Mouse (Mus musculus): Measurements from ENCODE around the gene Nhp2. TPM values are rescaled to one million over a fixed set of nuclear protein-coding genes. Genes with fewer than 3 reads are reported as not detected.
"Not testable (repeated sequence)": the region's sequence is repeated elsewhere in the genome, so short reads cannot be mapped to it uniquely, and the experiment has no call there.

Gene Nhp2
- total RNA-seq, 4 experiments from 2014 or later, result 23.0 to 28.1 (median 25.8) TPM

GRCm38 (mm10) chr11:51656798-51657521, 37.4 kb downstream of the Nhp2 start:
- DNase-seq (ENCODE audit: low spot score in 2 of 2), result no peak

- DNase-seq (ENCODE audit: low spot score in 2 of 2), result no peak
Measured at GRCm38 (mm10) chr11:51658291-51658690, 38.8 kb downstream of the Nhp2 start.

GRCm38 (mm10) chr11:51658705-51659104, 39.2 kb downstream of the Nhp2 start:
- no peak for DNase-seq (ENCODE audit: low spot score in 2 of 2)

- DNase-seq (ENCODE audit: low spot score in 2 of 2), result no peak
Measured at GRCm38 (mm10) chr11:51661867-51662365, 42.4 kb downstream of the Nhp2 start.

GRCm38 (mm10) chr11:51662632-51663031, 43.1 kb downstream of the Nhp2 start:
- no peak for DNase-seq (ENCODE audit: low spot score in 2 of 2)

GRCm38 (mm10) chr11:51664747-51665146, 45.2 kb downstream of the Nhp2 start:
- DNase-seq (ENCODE audit: low spot score in 2 of 2), result not testable (repeated sequence)

- DNase-seq (ENCODE audit: low spot score in 2 of 2), result no peak
Measured at GRCm38 (mm10) chr11:51670846-51671245, 51.3 kb downstream of the Nhp2 start.

- no peak for DNase-seq (ENCODE audit: low spot score in 2 of 2)
Measured at GRCm38 (mm10) chr11:51671376-51671775, 51.8 kb downstream of the Nhp2 start.

GRCm38 (mm10) chr11:51673291-51673690, 53.8 kb downstream of the Nhp2 start:
- no peak for DNase-seq (ENCODE audit: low spot score in 2 of 2)

Other genes with a start within 250 kb of the Nhp2 start
- gene Phykpl, start 35.0 kb upstream of the Nhp2 start, total RNA-seq (2022), result 10 to 100 TPM in 3 of 4 experiments, 1 to 10 TPM in 1; 9.4 to 13.5 (median 12.8) TPM
- gene Hnrnpab, start 12.9 kb upstream of the Nhp2 start, total RNA-seq (2022), result 100 to 1,000 TPM in 2 of 4 experiments, 10 to 100 TPM in 2; 91.0 to 116 (median 101) TPM
- 10 to 100 TPM; 10.5 to 13.0 (median 12.3) TPM for gene Rmnd5b, start 16.2 kb downstream of the Nhp2 start, total RNA-seq (2022)
- gene N4bp3, start 31.1 kb downstream of the Nhp2 start, total RNA-seq (2022), result 1 to 10 TPM; 2.0 to 3.1 (median 2.5) TPM
- gene D930048N14Rik, start 31.2 kb downstream of the Nhp2 start, total RNA-seq (2022), result under 1 TPM in 3 of 4 experiments, not detected in 1; 0.15 to 0.19 (median 0.19) TPM
- 10 to 100 TPM; 45.1 to 53.9 (median 49.0) TPM for gene 0610009B22Rik, start 69.1 kb downstream of the Nhp2 start, total RNA-seq (2022)
- 10 to 100 TPM; 34.7 to 51.4 (median 36.2) TPM for gene Sec24a, start 143.9 kb downstream of the Nhp2 start, total RNA-seq (2022)
- 100 to 1,000 TPM; 497 to 597 (median 580) TPM for gene Sar1b, start 144.0 kb downstream of the Nhp2 start, total RNA-seq (2022)
- 10 to 100 TPM in 1 of 4 experiments, 1 to 10 TPM in 3; 4.4 to 10.0 (median 9.1) TPM for gene Jade2, start 237.9 kb downstream of the Nhp2 start, total RNA-seq (2022)